Mouse (Mus musculus) heart, postnatal 0 days (tissue): ENCODE measurements around the gene Susd6.

ENCODE experiments used
- CTCF ChIP-seq: IDR thresholded peaks from 2 replicates; pipeline ENCODE4 v1.5.1; 2016; ENCODE audit warnings: antibody characterized with exemption, control low read depth, low read depth
- EP300 ChIP-seq: IDR thresholded peaks from 2 replicates; pipeline ENCODE4 v1.6.1; 2016; ENCODE audit warnings: antibody characterized with exemption, low read depth

DNA sequence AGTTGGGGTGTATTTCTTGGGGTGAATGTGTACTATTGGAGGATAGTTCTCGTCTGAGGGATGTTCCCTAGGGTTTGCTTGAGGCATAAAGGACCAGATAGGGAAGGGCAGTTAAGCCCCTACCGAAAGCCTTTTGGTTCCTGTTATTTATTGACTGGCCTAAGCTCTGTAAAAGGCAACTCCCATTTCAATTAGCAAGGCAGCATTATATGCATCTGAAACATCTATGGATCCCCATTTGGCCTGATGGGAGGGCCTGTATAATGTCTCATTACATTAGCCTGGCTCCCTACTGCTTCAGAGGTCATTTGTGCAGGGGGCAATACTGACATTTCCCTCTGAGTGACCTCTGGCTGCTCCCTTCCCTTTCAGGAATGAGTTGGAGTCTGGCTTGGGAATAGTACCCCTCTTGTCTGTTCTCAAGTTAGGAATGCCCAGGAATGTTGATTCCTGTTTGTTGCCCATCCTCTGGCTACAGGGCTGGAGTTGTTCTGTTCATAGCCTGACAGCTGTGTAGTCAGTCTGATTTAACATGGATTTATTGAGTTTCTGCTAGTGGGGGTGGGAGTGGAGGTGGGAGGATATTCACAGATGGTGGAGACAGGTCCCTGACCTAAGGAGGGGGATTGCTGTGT lies 17.3 kb downstream of the Susd6 start:
- TF ChIP-seq CTCF, result no peak
- TF ChIP-seq EP300, result no peak
